Comparison of ENCODE assay signal across 34 mouse cellular contexts in genomic region chr5:145118461-145118860, GRCm38 (mm10). TPM values are rescaled to one million over a fixed set of nuclear protein-coding genes. Genes with fewer than 3 reads are reported as not detected.
"Had no signal": no experiment of that assay in that cellular context is flagged by ENCODE, and none has a peak within 500 bp of the region (broad histone marks: within the 10 kb centered on the region; RNA-seq: fewer than 3 reads in every experiment).

No protein-coding gene starts in this region.

- H3K9ac ChIP-seq: forebrain, postnatal 0 days; heart, embryonic 12.5 days; hindbrain, embryonic 13.5 days; hindbrain, embryonic 15.5 days; kidney, embryonic 15.5 days; limb, embryonic 13.5 days; limb, embryonic 15.5 days; liver, embryonic 12.5 days; liver, embryonic 14.5 days had no signal

- H3K9me3 ChIP-seq: heart, embryonic 12.5 days; hindbrain, embryonic 13.5 days; hindbrain, embryonic 15.5 days; kidney, embryonic 15.5 days; limb, embryonic 15.5 days had no signal

- ATAC-seq: forebrain, postnatal 0 days; hindbrain, postnatal 0 days; intestine, embryonic 16.5 days; liver, embryonic 12.5 days had no signal

- H3K27ac ChIP-seq: hindbrain, embryonic 13.5 days; hindbrain, embryonic 15.5 days; hindbrain, postnatal 0 days; kidney, postnatal 0 days; limb, embryonic 13.5 days; limb, embryonic 15.5 days; liver, embryonic 12.5 days; liver, embryonic 14.5 days had no signal

- H3K36me3 ChIP-seq: hindbrain, embryonic 15.5 days had no signal

- H3K4me3 ChIP-seq: heart, embryonic 12.5 days; hindbrain, embryonic 13.5 days; hindbrain, embryonic 15.5 days; kidney, embryonic 15.5 days; limb, embryonic 13.5 days; limb, embryonic 15.5 days; liver, embryonic 12.5 days had no signal

- H3K27me3 ChIP-seq: heart, embryonic 12.5 days; kidney, embryonic 15.5 days; limb, embryonic 13.5 days; limb, embryonic 15.5 days; liver, embryonic 12.5 days had no signal

- DNase-seq: forebrain, postnatal 0 days; gastrocnemius, postnatal 10 days; gastrocnemius, postnatal 36 days; heart, postnatal 14 days; heart, postnatal 36 days; kidney, adult 11 months; layer of hippocampus, postnatal 36 days; left cerebral cortex, postnatal 4 days had no signal

RNA-seq across cellular contexts. Expression of gene Kpna7, which starts 34.6 kb away (rescaled TPM):
- total RNA-seq: forebrain, postnatal 0 days; gastrocnemius, adult 18-20 months; gastrocnemius, postnatal 10 days; gastrocnemius, postnatal 36 days; heart, adult 18-20 months; heart, postnatal 14 days; heart, postnatal 36 days; hematopoietic stem cell, adult 5-6 weeks; hindbrain, postnatal 0 days; layer of hippocampus, adult 18-20 months; layer of hippocampus, postnatal 10 days; layer of hippocampus, postnatal 36 days; left cerebral cortex, adult 18-20 months; left cerebral cortex, adult 8-10 months; left cerebral cortex, postnatal 10 days; left cerebral cortex, postnatal 25 days; left cerebral cortex, postnatal 4 days; liver, adult 2 months had no signal
- polyA plus RNA-seq: forebrain, postnatal 0 days; gonadal fat pad, adult 2 months; heart, embryonic 12.5 days; heart, embryonic 14.5 days; hindbrain, embryonic 11.5 days; hindbrain, embryonic 13.5 days; hindbrain, embryonic 15.5 days; intestine, embryonic 14.5 days; kidney, embryonic 15.5 days; kidney, postnatal 0 days; large intestine, adult 2 months; limb, embryonic 13.5 days; limb, embryonic 15.5 days; liver, adult 2 months had no signal
